Mouse (Mus musculus) heart, postnatal 0 days (tissue): ENCODE data around the gene Rpl5. TPM values are rescaled to one million over a fixed set of nuclear protein-coding genes. Genes with fewer than 3 reads are reported as not detected.
"Not testable (repeated sequence)": the region's sequence is repeated elsewhere in the genome, so short reads cannot be mapped to it uniquely, and the experiment has no call there.

Source experiments
- ATAC-seq: fragments of 200-750 bp; cut with Nextera tagmentation; 2 replicates; pipeline ENCODE4 v1.8.0; 2017; ENCODE audit warnings: low read depth, moderate number of reproducible peaks, moderate library complexity; ENCODE audit not compliant: insufficient read depth
- DNase-seq: peaks from one replicate; pipeline ENCODE4 v3.0.0-alpha.2; 2016; ENCODE audit warnings: low spot score
- H3K27ac ChIP-seq: fragments of 300-500 bp; sonication (generic); 2 replicates; pipeline ENCODE4 v1.5.1; 2014; ENCODE audit warnings: low read depth, mild to moderate bottlenecking
- H3K27me3 ChIP-seq: fragments of 300-500 bp; sonication (generic); 2 replicates; pipeline ENCODE4 v1.6.1; 2014; ENCODE audit warnings: low read length, mixed read lengths; ENCODE audit not compliant: control insufficient read depth, insufficient read depth
- H3K36me3 ChIP-seq: fragments of 300-500 bp; sonication (generic); replicated peaks from 2 replicates; pipeline ENCODE4 v1.6.1; 2014; ENCODE audit warnings: low read length, mixed read lengths; ENCODE audit not compliant: control insufficient read depth, insufficient read depth
- H3K4me1 ChIP-seq: fragments of 300-500 bp; sonication (generic); 2 replicates; pipeline ENCODE4 v1.6.1; 2014; ENCODE audit warnings: antibody characterized with exemption; ENCODE audit not compliant: control insufficient read depth, insufficient read depth
- H3K4me2 ChIP-seq: fragments of 300-500 bp; sonication (generic); 2 replicates; pipeline ENCODE4 v1.6.1; 2014; ENCODE audit warnings: low read depth, mild to moderate bottlenecking, low read length, moderate library complexity
- H3K4me3 ChIP-seq: fragments of 300-500 bp; sonication (generic); 2 replicates; pipeline ENCODE4 v1.5.1; 2014; ENCODE audit warnings: low read depth, low read length
- H3K9ac ChIP-seq: fragments of 300-500 bp; sonication (generic); replicated peaks from 2 replicates; pipeline ENCODE4 v1.6.1; 2014; ENCODE audit warnings: low read depth, low read length, mixed read lengths
- H3K9me3 ChIP-seq: fragments of 300-500 bp; sonication (generic); replicated peaks from 2 replicates; pipeline ENCODE4 v1.6.1; 2016; ENCODE audit warnings: low read length; ENCODE audit not compliant: control insufficient read depth
- CTCF ChIP-seq: IDR thresholded peaks from 2 replicates; pipeline ENCODE4 v1.5.1; 2016; ENCODE audit warnings: antibody characterized with exemption, control low read depth, low read depth
- EP300 ChIP-seq: IDR thresholded peaks from 2 replicates; pipeline ENCODE4 v1.6.1; 2016; ENCODE audit warnings: antibody characterized with exemption, low read depth
- WGBS: fragments of 180-500 bp; shearing (Covaris S2); extraction: QIAGEN DNeasy Blood & Tissue Kit; methylation state at CpG from one replicate; pipeline ENCODE4 v1.1.7; 2014; 5-methylcytosine and 5-hydroxymethylcytosine counted together
- polyA plus RNA-seq: library from polyadenylated mRNA; unstranded; fragments of >200 nt; fragmentation: Nextera tagmentation; extraction: Ambion mirVana; gene quantifications from 2 replicates; pipeline ENCODE4 v1.2.1, GENCODE M21; 2015
- total RNA-seq: library from RNA; depleted of rRNA; stranded (reverse); fragments of >200 nt; gene quantifications from 2 replicates; pipeline ENCODE4 v1.2.3, GENCODE M21; 2014; ENCODE audit warnings: low replicate concordance

Rpl5 gene
- total and polyA plus RNA-seq, 2 experiments from 2014 or later = 26.8 to 233 TPM

DNA sequence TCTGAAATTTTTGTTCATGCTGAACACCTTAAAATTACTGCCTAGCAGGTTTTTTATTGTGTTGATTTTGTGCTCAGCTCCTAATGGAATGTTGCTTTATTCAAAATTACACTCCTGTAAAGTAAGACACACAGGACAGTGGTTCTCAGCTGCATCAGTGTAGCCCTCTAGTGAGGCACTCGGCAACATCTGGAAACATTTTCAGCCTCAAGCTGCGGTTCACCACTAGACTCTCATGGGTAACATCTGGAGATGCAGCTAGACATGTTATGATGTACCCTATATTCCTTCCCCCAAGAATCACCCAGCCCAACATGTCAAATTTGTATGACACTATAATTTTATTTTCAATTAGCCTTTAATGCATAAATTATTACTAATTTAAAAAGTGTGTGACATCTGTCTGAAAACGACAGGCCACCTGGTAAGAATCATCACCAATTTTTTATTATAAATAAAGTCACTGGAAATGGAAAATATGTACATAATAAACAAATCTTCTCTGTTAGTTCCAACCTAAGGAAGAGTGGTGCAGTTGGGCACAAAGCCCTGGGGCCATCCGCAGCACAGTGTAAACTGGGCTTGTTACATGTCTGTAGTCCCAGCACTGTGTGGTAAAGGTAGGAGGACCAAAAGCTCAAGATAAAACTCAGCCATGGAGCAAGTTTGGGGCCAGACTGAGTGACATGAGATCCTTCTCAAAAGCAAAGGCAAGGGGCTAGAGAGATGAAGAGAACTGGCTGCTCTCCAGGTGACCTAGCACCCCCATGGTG is 33.1 kb downstream of the Rpl5 start:
- H3K27me3 ChIP-seq = no peaks in the 10 kb centered on the region
- no peak for TF ChIP-seq EP300
- no peak for TF ChIP-seq CTCF
- H3K36me3 ChIP-seq = no peaks in the 10 kb centered on the region
- ATAC-seq (no peak), DNase-seq (no peak)
- H3K4me2 ChIP-seq = no peak overlapping the region
- H3K4me1 ChIP-seq = no peaks in the 10 kb centered on the region
- H3K27ac ChIP-seq = no peak overlapping the region
- WGBS = 78% methylated on average over 4 of the region's 4 CpGs
- H3K9ac ChIP-seq = no peak overlapping the region
- no peaks in the 10 kb centered on the region for H3K9me3 ChIP-seq
- H3K4me3 ChIP-seq = no peak overlapping the region

DNA sequence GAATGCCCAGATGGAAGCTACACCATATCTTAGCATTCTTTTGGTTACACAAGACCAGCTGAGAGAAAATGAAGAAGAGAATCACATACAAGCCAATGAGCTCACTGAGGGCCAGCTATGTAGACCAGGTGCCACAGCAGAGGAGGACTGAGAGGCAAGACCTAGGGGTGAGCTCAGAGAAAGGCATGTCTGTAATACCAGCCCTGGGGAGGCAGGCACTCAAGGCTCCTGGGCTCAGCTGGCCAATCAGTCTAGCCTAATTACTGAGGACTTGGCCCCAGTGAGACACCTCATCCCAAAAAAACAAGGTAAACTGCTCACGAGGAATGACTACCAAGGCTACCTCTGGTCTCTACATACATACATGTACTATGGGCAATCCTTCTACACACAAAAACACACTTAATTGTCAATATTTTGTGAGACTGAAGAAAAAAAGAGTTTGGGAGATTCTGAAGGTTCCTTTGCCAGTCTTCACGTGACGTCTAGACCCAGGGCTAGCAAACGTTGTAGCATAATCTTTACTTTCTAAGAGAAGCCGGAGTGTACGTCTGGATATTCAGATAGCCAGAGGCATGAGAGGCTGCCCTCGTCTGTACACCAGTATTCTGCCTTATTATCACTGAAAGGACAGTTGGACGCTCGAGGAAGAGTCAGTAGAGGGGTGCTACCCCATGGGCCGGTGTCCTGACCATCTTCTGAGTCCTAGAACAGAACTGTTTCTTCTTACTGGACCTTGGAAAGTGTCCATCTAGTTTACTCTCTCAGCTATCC is 34.7 kb downstream of the Rpl5 start:
- Histone ChIP-seq H3K4me2 (no peak overlapping the region), H3K9ac (no peak overlapping the region), H3K9me3 (no peaks in the 10 kb centered on the region), H3K4me3 (no peak overlapping the region), H3K27ac (no peak overlapping the region), H3K36me3 (no peaks in the 10 kb centered on the region), H3K27me3 (no peaks in the 10 kb centered on the region), H3K4me1 (no peaks in the 10 kb centered on the region)
- TF ChIP-seq EP300 (no peak), CTCF (no peak)
- DNase-seq = no peak
- no peak for ATAC-seq
- 88% methylated on average over 10 of the region's 10 CpGs for WGBS

DNA sequence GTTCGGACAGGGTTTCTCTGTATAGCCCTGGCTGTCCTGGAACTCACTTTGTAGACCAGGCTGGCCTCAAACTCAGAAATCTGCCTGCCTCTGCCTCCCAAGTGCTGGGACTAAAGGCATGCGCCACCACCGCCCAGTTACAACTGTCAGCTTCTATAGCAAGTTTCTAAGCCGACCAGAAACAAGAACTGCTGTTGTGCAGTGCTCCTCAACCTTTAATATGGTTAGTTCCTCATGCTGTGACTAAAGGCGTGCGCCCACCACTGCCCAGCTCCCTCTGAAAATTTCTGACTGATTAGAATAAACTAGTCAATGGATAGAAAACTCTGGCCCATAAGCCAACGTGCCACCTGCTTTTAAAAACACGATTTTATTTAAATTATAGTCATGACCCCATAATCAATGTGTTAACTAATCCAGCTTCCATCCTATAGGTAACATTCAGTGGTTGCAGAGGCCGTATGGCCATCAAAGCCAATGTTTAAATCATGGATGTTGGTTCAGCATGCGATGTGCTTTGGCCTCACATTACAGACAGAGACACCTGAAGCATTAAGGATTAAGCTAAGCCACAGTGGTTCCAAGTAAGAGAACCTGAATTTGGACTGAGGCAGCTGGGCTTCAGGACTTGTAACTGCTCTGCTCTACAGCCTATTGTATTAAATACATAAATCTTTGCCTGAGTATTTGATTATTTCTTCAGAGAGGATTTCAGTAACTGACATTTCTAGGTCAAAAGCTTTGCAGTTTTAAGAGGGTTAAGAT is 36.5 kb downstream of the Rpl5 start:
- no peak for DNase-seq
- H3K4me1 ChIP-seq = 0 out of 2 replicates have a peak, but pooled peaks cover 5% of the 10 kb centered on the region
- no peak overlapping the region for H3K27ac ChIP-seq
- no peaks in the 10 kb centered on the region for H3K9me3 ChIP-seq
- H3K4me2 ChIP-seq = no peak overlapping the region
- TF ChIP-seq CTCF (no peak), EP300 (no peak)
- WGBS = 89% methylated on average over 10 of the region's 10 CpGs
- ATAC-seq = no peak
- no peaks in the 10 kb centered on the region for H3K27me3 ChIP-seq
- H3K9ac ChIP-seq = no peak overlapping the region
- no peak overlapping the region for H3K4me3 ChIP-seq
- no peaks in the 10 kb centered on the region for H3K36me3 ChIP-seq

DNA sequence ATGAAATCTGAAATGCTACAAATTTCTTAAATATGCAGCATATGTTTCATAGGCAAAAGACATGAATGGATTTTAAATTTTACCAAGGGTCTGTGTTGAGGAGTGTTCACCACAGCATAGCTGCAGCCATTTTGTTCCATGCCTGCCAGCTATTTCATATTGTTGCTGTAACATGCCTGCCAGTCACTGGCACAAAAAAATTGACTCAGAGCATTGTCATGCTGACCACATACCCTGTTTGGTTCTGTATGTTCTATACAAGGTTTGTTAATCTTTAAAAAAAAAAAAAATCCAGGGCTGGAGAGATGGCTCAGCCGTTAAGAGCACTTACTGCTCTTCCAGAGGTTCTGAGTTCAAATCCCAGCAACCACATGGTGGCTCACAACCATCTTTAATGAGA is 38.2 kb downstream of the Rpl5 start:
- 78% methylated on average over 1 of the region's 1 CpGs for WGBS
- H3K27me3 ChIP-seq, H3K9me3 ChIP-seq, H3K4me1 ChIP-seq, ATAC-seq, H3K9ac ChIP-seq, DNase-seq, H3K4me3 ChIP-seq, H3K27ac ChIP-seq, H3K36me3 ChIP-seq, H3K4me2 ChIP-seq: not testable (repeated sequence)

DNA sequence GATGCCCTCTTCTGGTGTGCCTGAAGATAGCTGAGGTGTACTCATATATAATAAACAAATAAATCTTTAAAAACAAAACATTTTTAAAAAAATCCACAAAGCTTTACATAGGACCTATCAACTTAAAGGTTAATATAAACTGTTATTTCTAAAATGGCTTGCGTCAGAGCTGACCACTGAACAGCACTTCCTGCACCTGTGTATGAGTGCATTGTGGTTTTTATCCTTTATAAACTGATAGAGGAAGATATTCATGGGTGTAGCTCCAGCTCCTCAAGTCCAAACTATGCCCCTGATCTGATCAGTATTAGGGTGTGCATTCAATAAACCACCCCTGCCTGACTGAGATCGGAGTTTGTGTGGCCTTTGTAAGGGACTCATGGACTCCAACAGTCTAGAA is 38.6 kb downstream of the Rpl5 start:
- no peaks in the 10 kb centered on the region for H3K36me3 ChIP-seq
- 0 out of 2 replicates have a peak, but pooled peaks cover 5% of the 10 kb centered on the region for H3K4me1 ChIP-seq
- no peaks in the 10 kb centered on the region for H3K27me3 ChIP-seq
- 93% methylated on average over 2 of the region's 2 CpGs for WGBS
- ATAC-seq (no peak), DNase-seq (no peak)
- TF ChIP-seq CTCF = no peak
- no peak for TF ChIP-seq EP300
- no peak overlapping the region for H3K27ac ChIP-seq
- no peak overlapping the region for H3K9ac ChIP-seq
- no peak overlapping the region for H3K4me3 ChIP-seq
- no peaks in the 10 kb centered on the region for H3K9me3 ChIP-seq
- H3K4me2 ChIP-seq = no peak overlapping the region
